Mouse (Mus musculus) testis, adult 2 months (tissue): ENCODE data around the gene Bnc2. TPM values are rescaled to one million over a fixed set of nuclear protein-coding genes. Genes with fewer than 3 reads are reported as not detected.

Source experiments
- H3K27ac ChIP-seq: fragments of 200-500 bp; 2 replicates; pipeline ENCODE4 v1.5.1; 2012; ENCODE audit warnings: low read depth, low read length; ENCODE audit not compliant: control insufficient read depth, insufficient read depth
- H3K27me3 ChIP-seq: fragments of 200-500 bp; 2 replicates; pipeline ENCODE4 v1.6.1; 2012; ENCODE audit warnings: mild to moderate bottlenecking, low read length, moderate library complexity; ENCODE audit not compliant: control insufficient read depth, insufficient read depth
- H3K36me3 ChIP-seq: fragments of 200-500 bp; 2 replicates; pipeline ENCODE4 v1.6.1; 2012; ENCODE audit warnings: mild to moderate bottlenecking, low read length; ENCODE audit not compliant: control insufficient read depth, insufficient read depth
- H3K4me1 ChIP-seq: fragments of 200-500 bp; 2 replicates; pipeline ENCODE4 v1.6.1; 2012; ENCODE audit warnings: low read length; ENCODE audit not compliant: control insufficient read depth, insufficient read depth
- H3K4me3 ChIP-seq: fragments of 200-500 bp; 2 replicates; pipeline ENCODE4 v1.5.1; 2012; ENCODE audit warnings: low read depth, mild to moderate bottlenecking, low read length, moderate library complexity, mixed read lengths; ENCODE audit not compliant: control insufficient read depth
- CTCF ChIP-seq: fragments of 200-500 bp; IDR thresholded peaks from 2 replicates; pipeline ENCODE4 v1.5.1; 2012; ENCODE audit warnings: low read depth, mild to moderate bottlenecking, inconsistent platforms, low read length, moderate library complexity; ENCODE audit not compliant: control insufficient read depth, insufficient read depth, insufficient replicate concordance
- POLR2A ChIP-seq: fragments of 200-500 bp; IDR thresholded peaks from 2 replicates; pipeline ENCODE4 v1.6.1; 2012; ENCODE audit warnings: low read depth, mild to moderate bottlenecking, inconsistent platforms, low read length, moderate library complexity; ENCODE audit not compliant: control insufficient read depth
- polyA plus RNA-seq: library from polyadenylated mRNA; depleted of rRNA; stranded (reverse); fragments of >200 nt; gene quantifications from 2 replicates; pipeline ENCODE4 v1.2.3, GENCODE M21; 2012

Bnc2 gene
- polyA plus RNA-seq, 1 experiment, result 9.7 TPM

DNA sequence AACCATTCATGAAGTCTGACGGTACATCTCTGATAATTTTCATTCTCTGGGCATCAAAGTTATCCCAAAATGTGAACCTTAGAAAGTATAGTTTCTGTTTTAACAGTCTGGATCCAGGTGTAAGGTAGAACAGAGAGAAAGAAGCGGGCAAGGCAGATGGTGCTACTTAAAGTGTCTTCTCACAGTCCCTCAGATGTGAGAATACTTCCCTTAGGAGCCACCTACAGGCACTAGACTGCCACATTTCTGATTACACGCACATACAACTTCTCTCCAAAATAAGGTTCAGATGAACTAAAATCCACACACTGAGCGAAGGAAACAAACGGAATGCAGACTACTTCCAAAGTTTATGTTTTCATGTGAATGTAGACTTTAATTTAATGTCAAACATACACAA is 297.6 kb downstream of the Bnc2 start:
- no peaks in the 10 kb centered on the region for H3K36me3 ChIP-seq
- no peak overlapping the region for H3K4me3 ChIP-seq
- H3K4me1 ChIP-seq, result no peaks in the 10 kb centered on the region
- H3K27ac ChIP-seq, result no peak overlapping the region
- H3K27me3 ChIP-seq, result no peaks in the 10 kb centered on the region
- no peak for TF ChIP-seq POLR2A
- TF ChIP-seq CTCF, result no peak

DNA sequence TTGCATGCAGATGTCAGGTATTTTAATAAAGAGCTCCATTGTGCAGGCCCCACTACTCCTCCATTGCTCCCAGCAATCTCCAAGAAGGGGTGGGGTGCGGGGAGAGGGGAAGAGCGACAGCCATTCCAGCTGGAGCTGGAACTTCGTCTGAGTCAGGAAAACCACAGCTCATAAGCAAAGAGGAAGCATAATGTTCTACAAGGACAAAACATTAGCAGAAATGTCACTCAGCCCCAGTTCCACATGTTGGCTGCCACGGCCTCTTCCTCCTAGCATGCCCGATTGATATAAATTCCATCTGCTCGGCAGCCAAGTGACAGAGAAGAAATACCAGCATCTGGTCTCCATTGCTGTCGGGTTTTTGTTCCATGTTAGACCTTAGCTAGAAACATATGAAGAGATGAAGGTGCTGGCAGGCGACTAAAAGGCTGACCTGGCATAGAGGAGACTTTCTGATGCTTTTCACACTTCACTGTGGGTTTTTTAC is 312.7 kb downstream of the Bnc2 start:
- no peak overlapping the region for H3K27ac ChIP-seq
- H3K4me1 ChIP-seq, result no peaks in the 10 kb centered on the region
- no peaks in the 10 kb centered on the region for H3K27me3 ChIP-seq
- no peaks in the 10 kb centered on the region for H3K36me3 ChIP-seq
- TF ChIP-seq CTCF (no peak), POLR2A (no peak)
- H3K4me3 ChIP-seq, result no peak overlapping the region

DNA sequence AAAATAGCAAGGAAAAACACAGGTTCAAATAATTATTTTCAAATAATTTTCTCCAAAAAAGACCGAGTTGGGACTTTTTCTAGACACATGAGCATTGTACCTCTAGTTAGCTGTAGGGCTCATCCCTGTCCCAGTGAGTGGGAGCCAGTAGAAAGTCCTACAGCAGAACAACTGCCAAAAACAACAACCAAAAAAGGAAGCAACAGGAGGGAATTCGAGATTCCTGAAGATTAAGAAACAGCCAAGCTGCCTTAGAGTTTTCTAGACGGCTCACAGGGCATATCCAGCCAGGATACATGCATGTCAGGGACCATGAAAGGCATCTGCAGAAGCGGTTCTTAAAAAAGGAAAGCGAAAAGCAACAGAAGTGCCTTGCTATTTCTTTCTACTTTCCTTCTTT is 313.9 kb downstream of the Bnc2 start:
- no peaks in the 10 kb centered on the region for H3K4me1 ChIP-seq
- TF ChIP-seq POLR2A (no peak), CTCF (no peak)
- H3K27ac ChIP-seq, result no peak overlapping the region
- no peaks in the 10 kb centered on the region for H3K36me3 ChIP-seq
- no peak overlapping the region for H3K4me3 ChIP-seq
- no peaks in the 10 kb centered on the region for H3K27me3 ChIP-seq

GRCm38 (mm10) chr4:84359996-84360395 is 315.1 kb downstream of the Bnc2 start:
- Histone ChIP-seq H3K4me3 (no peak overlapping the region), H3K36me3 (no peaks in the 10 kb centered on the region), H3K27me3 (no peaks in the 10 kb centered on the region), H3K27ac (no peak overlapping the region), H3K4me1 (no peaks in the 10 kb centered on the region)
- no peak for TF ChIP-seq CTCF
- no peak for TF ChIP-seq POLR2A

DNA sequence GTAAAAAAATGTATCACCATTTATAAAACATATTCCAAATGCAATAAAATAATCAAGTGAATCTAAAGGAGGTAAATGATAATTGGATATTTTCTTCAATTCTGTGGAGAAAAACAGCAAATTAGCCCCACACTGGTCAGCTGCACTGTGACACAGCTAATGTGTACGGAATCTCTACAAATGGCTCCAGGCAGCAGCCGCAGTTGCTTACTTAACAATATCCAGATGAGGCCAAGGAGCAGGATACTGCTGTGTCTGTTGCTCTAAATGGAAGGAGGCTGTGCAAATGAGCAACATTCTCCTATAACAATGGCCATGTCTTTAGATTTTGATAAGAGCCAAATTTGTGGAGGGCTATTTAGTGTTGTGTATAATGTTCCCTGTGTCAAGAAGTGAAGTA is 316.9 kb downstream of the Bnc2 start:
- Histone ChIP-seq H3K4me1 (no peaks in the 10 kb centered on the region), H3K27ac (no peak overlapping the region)

GRCm38 (mm10) chr4:84357382-84357781 is 317.7 kb downstream of the Bnc2 start:
- no peaks in the 10 kb centered on the region for H3K36me3 ChIP-seq
- no peak overlapping the region for H3K27ac ChIP-seq
- TF ChIP-seq CTCF, result no peak
- no peak for TF ChIP-seq POLR2A
- H3K27me3 ChIP-seq, result no peaks in the 10 kb centered on the region
- H3K4me1 ChIP-seq, result no peaks in the 10 kb centered on the region
- no peak overlapping the region for H3K4me3 ChIP-seq

More for the DNA sequence above, 316.9 kb downstream of the Bnc2 start:
- TF ChIP-seq POLR2A, result no peak
- no peak for TF ChIP-seq CTCF
- H3K36me3 ChIP-seq, result no peaks in the 10 kb centered on the region
- H3K27me3 ChIP-seq, result no peaks in the 10 kb centered on the region
- H3K4me3 ChIP-seq, result no peak overlapping the region

DNA sequence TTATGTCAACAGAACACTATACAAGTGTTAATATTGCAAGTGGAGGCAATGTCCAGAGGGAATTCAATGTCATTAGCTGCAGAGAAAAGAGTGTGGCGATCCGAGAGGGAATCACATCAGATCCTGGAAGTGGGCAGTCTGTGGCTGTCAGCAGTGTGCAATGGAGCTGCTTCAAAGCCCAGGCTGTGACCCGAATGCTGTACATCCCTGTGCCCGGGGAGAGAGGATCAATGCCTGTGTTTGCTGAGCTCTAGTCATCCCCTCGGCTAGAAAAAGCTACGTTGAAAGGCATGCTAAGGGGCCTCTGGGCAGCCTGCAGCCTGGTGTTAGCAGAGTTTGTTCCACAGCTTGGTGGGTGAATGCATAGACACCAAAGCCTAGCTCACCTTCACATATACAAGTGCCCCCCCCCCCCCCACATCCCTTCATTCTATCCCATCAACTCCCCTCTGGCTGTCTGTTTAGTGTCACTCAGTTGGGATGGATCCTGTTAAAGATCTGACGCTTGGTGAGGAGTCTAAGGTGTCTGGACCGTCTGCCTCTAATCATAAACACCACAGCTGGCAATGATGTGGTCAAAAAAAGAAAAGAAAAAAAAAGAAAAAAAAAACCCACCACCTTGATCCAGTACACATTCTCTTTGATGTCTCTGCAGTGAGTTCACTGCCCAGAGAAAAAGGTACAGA is 318.5 kb downstream of the Bnc2 start:
- Histone ChIP-seq H3K4me1 (no peaks in the 10 kb centered on the region), H3K36me3 (no peaks in the 10 kb centered on the region), H3K27ac (no peak overlapping the region), H3K27me3 (no peaks in the 10 kb centered on the region), H3K4me3 (no peak overlapping the region)
- TF ChIP-seq POLR2A (no peak), CTCF (no peak)

GRCm38 (mm10) chr4:84352656-84353055 is 322.4 kb downstream of the Bnc2 start:
- no peaks in the 10 kb centered on the region for H3K36me3 ChIP-seq
- TF ChIP-seq CTCF, result no peak
- no peak for TF ChIP-seq POLR2A
- H3K27ac ChIP-seq, result no peak overlapping the region
- no peaks in the 10 kb centered on the region for H3K27me3 ChIP-seq
- H3K4me3 ChIP-seq, result no peak overlapping the region
- no peaks in the 10 kb centered on the region for H3K4me1 ChIP-seq
